Mouse (Mus musculus) CH12.LX (cell line): ENCODE measurements around the gene Slc39a9. TPM values are rescaled to one million over a fixed set of nuclear protein-coding genes. Genes with fewer than 3 reads are reported as not detected.

Source experiments
- DNase-seq: peaks from one replicate; pipeline ENCODE4 v3.0.0-alpha.2; 2013; ENCODE audit errors: extremely low read depth
- H3K27ac ChIP-seq: 2 replicates; pipeline ENCODE4 v1.5.1; 2012; ENCODE audit warnings: low read depth, mild to moderate bottlenecking, control low read depth, moderate library complexity; ENCODE audit not compliant: insufficient read depth
- H3K27me3 ChIP-seq: replicated peaks from 2 replicates; pipeline ENCODE3; 2012; ENCODE audit warnings: inconsistent platforms
- H3K36me3 ChIP-seq, 2 experiments: replicated peaks in 1 of 2; 2 replicates each; pipeline versions ENCODE3 to v1.6.1; 2012; ENCODE audit warnings: inconsistent platforms in 1 of 2, low read length in 1 of 2, mild to moderate bottlenecking in 1 of 2, mixed read lengths in 1 of 2, moderate library complexity in 1 of 2; ENCODE audit not compliant: control insufficient read depth in 1 of 2, insufficient read depth in 1 of 2
- H3K4me1 ChIP-seq, 2 experiments: 2 replicates each; pipeline ENCODE4 v1.6.1; 2012; ENCODE audit warnings: inconsistent platforms in 1 of 2, moderate library complexity in 1 of 2; ENCODE audit not compliant: insufficient read depth in 2 of 2, control insufficient read depth in 1 of 2
- H3K4me2 ChIP-seq: 2 replicates; pipeline ENCODE4 v1.6.1; 2012; ENCODE audit warnings: low read depth, mild to moderate bottlenecking, control low read depth; ENCODE audit not compliant: poor library complexity, insufficient read depth, severe bottlenecking
- H3K4me3 ChIP-seq, 3 experiments: fragments of 150-350 bp in 1 of 3; sonication (generic) in 1 of 3; replicated peaks in 1 of 3; 2 replicates each; pipeline versions ENCODE3 to v1.5.1; 2011 to 2012; ENCODE audit warnings: low read depth in 2 of 3, low read length in 2 of 3, mild to moderate bottlenecking in 2 of 3, moderate library complexity in 2 of 3, control low read depth in 1 of 3, improper control_type of control experiment in 1 of 3, inconsistent platforms in 1 of 3, mixed read lengths in 1 of 3; ENCODE audit not compliant: poor library complexity in 1 of 3
- H3K79me2 ChIP-seq: replicated peaks from 2 replicates; pipeline ENCODE4 v1.6.1; 2012; ENCODE audit warnings: mild to moderate bottlenecking, moderate library complexity; ENCODE audit not compliant: control insufficient read depth, poor library complexity, insufficient read depth, severe bottlenecking; ENCODE audit errors: extremely low read depth
- H3K9ac ChIP-seq: 2 replicates; pipeline ENCODE4 v1.6.1; 2012; ENCODE audit warnings: low read depth, mild to moderate bottlenecking, control low read depth, moderate library complexity; ENCODE audit not compliant: insufficient read depth
- H3K9me3 ChIP-seq: replicated peaks from 2 replicates; pipeline ENCODE3; 2012; ENCODE audit warnings: low read length, inconsistent platforms, mixed read lengths
- CHD2 ChIP-seq: IDR thresholded peaks from 2 replicates; pipeline ENCODE4 v1.6.1; 2011; ENCODE audit warnings: low read length, improper control_type of control experiment
- CTCF ChIP-seq, 2 experiments: IDR thresholded peaks in 1 of 2; conservative IDR thresholded peaks in 1 of 2; 2 replicates each; pipeline ENCODE4 v1.5.1; 2011 to 2012; ENCODE audit warnings: low read depth in 2 of 2, low read length in 2 of 2, improper control_type of control experiment in 1 of 2, inconsistent platforms in 1 of 2, mild to moderate bottlenecking in 1 of 2, moderate library complexity in 1 of 2
- ETS1 ChIP-seq: conservative IDR thresholded peaks from 2 replicates; pipeline ENCODE4 v1.6.1; 2012; ENCODE audit warnings: low read depth, mild to moderate bottlenecking, inconsistent platforms, low read length, improper control_type of control experiment, moderate library complexity
- IRF4 ChIP-seq: IDR thresholded peaks from 2 replicates; pipeline ENCODE4 v1.6.1; 2014; ENCODE audit warnings: low read depth, mild to moderate bottlenecking, inconsistent platforms, low read length, improper control_type of control experiment
- JUND ChIP-seq: conservative IDR thresholded peaks from 2 replicates; pipeline ENCODE4 v1.6.1; 2011; ENCODE audit warnings: low read depth, low read length, improper control_type of control experiment
- MXI1 ChIP-seq: IDR thresholded peaks from 2 replicates; pipeline ENCODE4 v1.6.1; 2011; ENCODE audit warnings: mild to moderate bottlenecking, low read depth, low read length, improper control_type of control experiment
- NRF1 ChIP-seq: IDR thresholded peaks from 2 replicates; pipeline ENCODE4 v1.6.1; 2014; ENCODE audit warnings: low read depth, mild to moderate bottlenecking, inconsistent platforms, low read length, improper control_type of control experiment, moderate library complexity
- POLR2A ChIP-seq: IDR thresholded peaks from 2 replicates; pipeline ENCODE4 v1.6.1; 2011; ENCODE audit warnings: low read depth, mild to moderate bottlenecking, improper control_type of control experiment, low read length
- POLR2AphosphoS2 ChIP-seq: IDR thresholded peaks from 2 replicates; pipeline ENCODE4 v1.6.1; 2011; ENCODE audit warnings: low read depth, low read length, improper control_type of control experiment
- RAD21 ChIP-seq: IDR thresholded peaks from 2 replicates; pipeline ENCODE4 v1.6.1; 2011; ENCODE audit warnings: low read depth, mild to moderate bottlenecking, low read length, improper control_type of control experiment, moderate library complexity
- RCOR1 ChIP-seq: conservative IDR thresholded peaks from 2 replicates; pipeline ENCODE4 v1.6.1; 2012; ENCODE audit warnings: low read depth, mild to moderate bottlenecking, inconsistent platforms, low read length, improper control_type of control experiment
- SMC3 ChIP-seq: IDR thresholded peaks from 2 replicates; pipeline ENCODE4 v1.6.1; 2011; ENCODE audit warnings: low read depth, low read length, improper control_type of control experiment
- TBP ChIP-seq: conservative IDR thresholded peaks from 2 replicates; pipeline ENCODE4 v1.6.1; 2011; ENCODE audit warnings: low read depth, low read length, improper control_type of control experiment
- ZKSCAN1 ChIP-seq: IDR thresholded peaks from 2 replicates; pipeline ENCODE4 v1.6.1; 2012; ENCODE audit warnings: low read depth, inconsistent platforms, low read length, improper control_type of control experiment, borderline replicate concordance
- ZNF384 ChIP-seq: IDR thresholded peaks from 2 replicates; pipeline ENCODE4 v1.6.1; 2012; ENCODE audit warnings: low read depth, low read length, improper control_type of control experiment, inconsistent platforms
- dilution Hi-C: fragments of 300-500 bp; cut with MboI; formaldehyde crosslinking; loops from 2 replicates; pipeline ENCODE4 v1.14.3; 2020; ENCODE audit warnings: low sequenced_read_pairs; ENCODE audit not compliant: extremely low pct_unique_long_range_greater_than_20kb, extremely low pct_ligation_motif_present
- in situ Hi-C: fragments of 300-500 bp; cut with MboI; formaldehyde crosslinking; loops from 3 replicates; pipeline ENCODE4 v1.14.3; 2019; ENCODE audit warnings: low sequenced_read_pairs, low pct_ligation_motif_present, low pct_unique_long_range_greater_than_20kb, mixed read lengths
- polyA plus RNA-seq: library from polyadenylated mRNA; unstranded; fragments of >175 nt; gene quantifications from 2 replicates; pipeline ENCODE4 v1.2.1, GENCODE M21; 2012; ENCODE audit warnings: low read depth; ENCODE audit not compliant: insufficient read length
- total RNA-seq, 2 experiments: library from RNA; depleted of rRNA; stranded (reverse); fragments of 300-350 nt in 1 of 2; fragments of >200 nt in 1 of 2; gene quantifications; 2 replicates each; pipeline ENCODE4 v1.2.3; 2012 to 2014

Gene Slc39a9
- total and polyA plus RNA-seq, 3 experiments, result 8.0 to 17.1 (median 9.1) TPM

DNA sequence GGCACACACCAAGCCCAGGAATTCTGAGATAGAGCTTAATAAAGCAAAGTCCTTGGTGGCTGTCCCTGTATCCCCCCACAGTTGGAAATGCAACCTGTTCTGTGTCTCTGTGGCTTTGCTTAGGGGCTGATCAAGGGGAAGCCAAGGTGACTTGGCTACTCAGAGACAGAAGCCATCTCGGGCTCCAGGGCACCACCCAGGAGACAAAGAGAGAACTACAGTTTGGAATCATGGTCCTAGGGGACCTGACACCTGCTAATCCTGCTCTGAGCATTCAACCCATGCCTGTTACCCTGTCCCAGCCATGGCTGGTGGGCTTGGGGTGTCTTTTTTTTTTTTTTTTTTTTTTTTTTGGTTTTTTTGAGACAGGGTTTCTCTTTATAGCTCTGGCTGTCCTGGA, 84.5 kb downstream of the Slc39a9 start:
- Histone ChIP-seq H3K9ac (no peak overlapping the region), H3K4me1 (no peaks in the 10 kb centered on the region), H3K27ac (no peak overlapping the region), H3K36me3 (no peaks in the 10 kb centered on the region), H3K27me3 (peaks cover 46% of the 10 kb centered on the region), H3K4me2 (no peak overlapping the region), H3K9me3 (no peaks in the 10 kb centered on the region), H3K4me3 (no peak overlapping the region), H3K79me2 (no peaks in the 10 kb centered on the region)
- dilution Hi-C loops (no loop called here), in situ Hi-C loops (no loop called here)
- DNase-seq, result peak; percentile 10
- TF ChIP-seq JUND (no peak), CTCF (conservative IDR thresholded peaks at IDR 0.05 in 1 of 2, IDR thresholded peaks at IDR 0.05 in 1 of 2; ENCODE audit: low read depth in 2 of 2, low read length in 2 of 2) (peak in 1 of 2 experiments; percentile 9; a peak in 1 of 4 replicates)

DNA sequence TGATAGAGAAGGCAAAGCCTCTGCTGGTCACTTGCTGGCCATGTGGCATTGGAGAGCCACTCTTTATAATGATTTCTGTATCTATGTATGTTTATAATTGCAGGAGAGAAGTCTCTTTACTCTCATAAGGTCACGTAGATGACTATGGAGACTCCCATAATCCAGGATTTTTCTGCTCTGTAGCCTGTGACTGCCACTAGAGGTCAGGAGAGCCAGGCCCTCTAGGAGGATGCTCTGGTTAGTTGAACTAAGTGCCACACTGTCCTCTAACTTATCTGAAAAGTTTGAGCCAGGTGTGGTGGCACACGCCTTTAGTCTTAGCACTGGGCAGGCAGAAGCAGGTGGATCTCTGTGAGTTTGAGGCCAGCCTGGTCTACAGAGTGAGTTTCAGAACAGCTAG, 85.1 kb downstream of the Slc39a9 start:
- in situ Hi-C loops (no loop called here), dilution Hi-C loops (no loop called here)
- Histone ChIP-seq H3K79me2 (no peaks in the 10 kb centered on the region), H3K36me3 (no peaks in the 10 kb centered on the region), H3K4me2 (no peak overlapping the region), H3K4me1 (no peaks in the 10 kb centered on the region), H3K9ac (no peak overlapping the region), H3K4me3 (no peak overlapping the region), H3K27ac (no peak overlapping the region), H3K9me3 (no peaks in the 10 kb centered on the region), H3K27me3 (peaks cover 52% of the 10 kb centered on the region)
- DNase-seq, result no peak
- TF ChIP-seq SMC3 (peak; percentile 8; the same call in 1 of the 2 replicates), ZKSCAN1 (no peak), CTCF (conservative IDR thresholded peaks at IDR 0.05 in 1 of 2, IDR thresholded peaks at IDR 0.05 in 1 of 2; ENCODE audit: low read depth in 2 of 2, low read length in 2 of 2) (peak in 1 of 2 experiments; percentile 54; a peak in 2 of 4 replicates), POLR2AphosphoS2 (no peak), ETS1 (no peak), CHD2 (no peak), MXI1 (no peak), NRF1 (no peak), POLR2A (no peak), RAD21 (peak; percentile 29), ZNF384 (no peak), RCOR1 (no peak)

DNA sequence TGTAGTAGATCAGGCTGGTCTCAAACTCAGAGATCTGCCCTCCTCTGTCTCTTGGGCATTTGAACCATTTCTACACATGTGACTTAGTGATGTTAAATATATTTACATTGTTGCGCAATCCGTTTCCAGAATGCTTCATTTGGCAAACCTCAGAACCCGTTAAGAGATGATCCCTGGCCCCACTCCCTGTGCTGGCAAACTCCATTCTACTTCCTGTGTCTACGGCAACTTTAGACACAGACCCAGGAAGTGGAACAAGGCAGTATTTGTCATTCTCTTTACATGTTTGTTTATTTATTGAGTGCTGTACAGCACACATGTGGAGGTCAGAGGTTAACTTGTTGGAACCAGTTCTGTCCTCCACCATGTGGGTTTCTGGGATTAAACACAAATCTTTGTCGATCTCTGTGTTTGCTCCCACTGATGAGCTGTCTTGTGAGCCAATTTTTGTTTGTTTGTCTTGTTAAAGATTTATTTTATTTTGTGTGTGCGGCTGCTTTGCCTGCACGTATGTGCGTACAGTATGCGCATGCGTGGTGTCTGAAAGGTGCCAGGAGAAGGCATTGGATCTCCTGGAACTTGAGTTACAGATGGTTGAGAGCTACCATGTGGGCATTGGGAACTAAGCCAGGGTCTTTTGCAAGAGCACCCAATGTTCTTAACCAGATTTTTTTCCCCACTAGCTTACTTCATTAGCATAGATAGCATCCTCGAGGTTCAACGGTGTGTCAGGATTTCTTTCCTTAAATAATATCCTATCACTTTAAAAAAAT, 86.3 kb downstream of the Slc39a9 start:
- in situ Hi-C loops (no loop called here), dilution Hi-C loops (no loop called here)
- Histone ChIP-seq H3K4me3 (no peak overlapping the region), H3K4me1 (no peaks in the 10 kb centered on the region), H3K36me3 (no peaks in the 10 kb centered on the region), H3K9me3 (no peaks in the 10 kb centered on the region), H3K27ac (no peak overlapping the region), H3K79me2 (no peaks in the 10 kb centered on the region), H3K27me3 (peaks cover 60% of the 10 kb centered on the region), H3K4me2 (no peak overlapping the region), H3K9ac (no peak overlapping the region)
- no peak for DNase-seq
- TF ChIP-seq TBP, result no peak
- no peak for TF ChIP-seq ZKSCAN1
- TF ChIP-seq IRF4, result no peak
